Mouse (Mus musculus): Measurements from ENCODE around the gene Dctn1.

DNA sequence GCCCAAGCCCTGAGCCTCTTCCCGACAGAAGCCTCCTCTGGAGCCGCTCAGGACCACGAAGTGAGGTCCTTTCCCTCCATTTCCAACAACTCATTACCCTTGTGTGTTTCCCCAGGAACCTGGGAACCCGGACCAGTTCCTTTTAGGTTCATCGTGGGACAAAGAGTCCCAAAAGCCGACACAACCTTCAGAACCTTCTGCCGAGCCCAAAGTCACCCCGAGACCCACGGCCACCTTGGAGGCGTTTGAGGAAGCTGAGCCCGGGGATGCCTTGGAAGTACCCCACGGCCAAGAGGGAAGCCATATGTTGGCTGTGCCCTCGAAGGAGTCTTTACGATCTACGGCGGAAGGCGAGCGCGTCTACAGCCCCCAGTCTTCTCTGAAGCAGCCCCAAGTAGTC, 4.3 kb upstream of the Dctn1 start:
- TF ChIP-seq POLR2A (IDR thresholded peaks at IDR 0.05; ENCODE audit: borderline replicate concordance, extremely low read depth, insufficient read depth, insufficient read length, poor library complexity, severe bottlenecking) = no peak
- no peak for TF ChIP-seq CTCF (IDR thresholded peaks at IDR 0.05; ENCODE audit: borderline replicate concordance, extremely low read depth, insufficient read depth, insufficient read length)

Data from brain, embryonic 14.5 days (tissue).